In genomic region chr14:112562246-112562645, GRCm38 (mm10) we compare ENCODE assay signal across 16 mouse cellular contexts.
"Had no signal": no experiment of that assay in that cellular context is flagged by ENCODE, and none has a peak within 500 bp of the region (broad histone marks: within the 10 kb centered on the region; RNA-seq: fewer than 3 reads in every experiment).

No protein-coding gene starts in this region.

- H3K27ac ChIP-seq: neural tube, embryonic 12.5 days; neural tube, embryonic 13.5 days; neural tube, embryonic 15.5 days; stomach, embryonic 15.5 days; stomach, postnatal 0 days had no signal

- H3K27me3 ChIP-seq: neural tube, embryonic 12.5 days; neural tube, embryonic 13.5 days; neural tube, embryonic 15.5 days; stomach, embryonic 15.5 days had no signal

- H3K4me3 ChIP-seq: neural tube, embryonic 12.5 days; neural tube, embryonic 13.5 days; neural tube, embryonic 15.5 days; stomach, embryonic 15.5 days had no signal

- H3K9ac ChIP-seq: neural tube, embryonic 12.5 days; neural tube, embryonic 13.5 days; neural tube, embryonic 15.5 days; stomach, embryonic 15.5 days had no signal

- DNase-seq: retina, postnatal 1 day; right cerebral cortex, adult 18-20 months; right cerebral cortex, postnatal 14 days; right cerebral cortex, postnatal 25 days; right cerebral cortex, postnatal 4 days; spleen, adult 18-20 months; thymus, adult 18-20 months; thymus, adult 2 months; thymus, postnatal 14 days; thymus, postnatal 25 days; thymus, postnatal 36 days had no signal

- H3K4me1 ChIP-seq: neural tube, embryonic 12.5 days; neural tube, embryonic 13.5 days; neural tube, embryonic 15.5 days; stomach, embryonic 15.5 days had no signal

- H3K9me3 ChIP-seq: neural tube, embryonic 12.5 days; neural tube, embryonic 13.5 days; neural tube, embryonic 15.5 days; stomach, embryonic 15.5 days had no signal

- H3K36me3 ChIP-seq: neural tube, embryonic 12.5 days; neural tube, embryonic 13.5 days; neural tube, embryonic 15.5 days; stomach, embryonic 15.5 days had no signal
